Mouse (Mus musculus) adrenal gland, postnatal 0 days (tissue): ENCODE results near the gene Rmi1. TPM values are rescaled to one million over a fixed set of nuclear protein-coding genes. Genes with fewer than 3 reads are reported as not detected.

Source experiments
- microRNA-seq: library from miRNA; unstranded; fragments of <30 nt; microRNA quantifications from one replicate; pipeline ENCODE4, GENCODE M21; 2016; ENCODE audit warnings: borderline replicate concordance; ENCODE audit not compliant: insufficient number of aligned reads
- polyA plus RNA-seq: library from polyadenylated mRNA; unstranded; fragments of >200 nt; fragmentation: Nextera tagmentation; extraction: Ambion mirVana; gene quantifications from 2 replicates; pipeline ENCODE4 v1.2.1, GENCODE M21; 2015

The Rmi1 gene
- 16.2 and 20.7 TPM in 2 replicates for polyA plus RNA-seq

GRCm38 (mm10) chr13:58402003-58402743, at the start of gene Rmi1:
Gene Rmi1 (plus strand): TSS chr13:58402248.

GRCm38 (mm10) chr13:58358629-58359303, 43.3 kb upstream of the Rmi1 start, which contains the start of gene Kif27:
Gene Kif27 (minus strand): TSS chr13:58359122.

GRCm38 (mm10) chr13:58384779-58385546, 17.1 kb upstream of the Rmi1 start, which contains the start of gene 2210016F16Rik:
Gene 2210016F16Rik (minus strand): TSS chr13:58385225.

GRCm38 (mm10) chr13:58403243-58403642, 1.2 kb downstream of the Rmi1 start, which contains the start of gene Hnrnpk:
Gene Hnrnpk (minus strand): TSS chr13:58403343.

Small RNA genes lying within 50 kb of the gene (microRNA-seq; reads per million reads assigned to microRNA genes)
- gene Mir7-1 = 510 reads per million, percentile 67 among the genes with 10 or more reads in this experiment

Other genes with a start within 250 kb of the Rmi1 start
- 67.7 and 87.3 TPM in 2 replicates for gene Idnk, start 244.6 kb upstream of the Rmi1 start, polyA plus RNA-seq
- gene Ubqln1, start 186.6 kb upstream of the Rmi1 start, polyA plus RNA-seq = 55.9 and 67.1 TPM in 2 replicates
- 36.4 and 41.6 TPM in 2 replicates for gene Gkap1, start 126.5 kb upstream of the Rmi1 start, polyA plus RNA-seq
- gene Kif27, start 43.1 kb upstream of the Rmi1 start, polyA plus RNA-seq = 0.38 and 0.59 TPM in 2 replicates
- gene 2210016F16Rik, start 17.0 kb upstream of the Rmi1 start, polyA plus RNA-seq = 34.2 and 41.3 TPM in 2 replicates
- 547 and 758 TPM in 2 replicates for gene Hnrnpk, start 1.1 kb downstream of the Rmi1 start, polyA plus RNA-seq
- gene Slc28a3, start 208.6 kb downstream of the Rmi1 start, polyA plus RNA-seq = not detected in 2 replicates